Mouse (Mus musculus): ENCODE data around the gene Pcif1. TPM values are rescaled to one million over a fixed set of nuclear protein-coding genes. Genes with fewer than 3 reads are reported as not detected.

Pcif1 gene
- polyA plus RNA-seq, 1 experiment from 2014 or later, result 44.0 TPM

GRCm38 (mm10) chr2:164864593-164864992 is 14.5 kb upstream of the Pcif1 start:
- no peak for TF ChIP-seq CTCF (IDR thresholded peaks at IDR 0.05; ENCODE audit: low read depth)

GRCm38 (mm10) chr2:164866741-164867551 is 12.2 kb upstream of the Pcif1 start:
- ATAC-seq, result peak; percentile 14; the same call in 1 of the 2 replicates
- 44% methylated on average over 16 of the region's 16 CpGs for WGBS
- Histone ChIP-seq H3K36me3 (ENCODE audit: control insufficient read depth, insufficient read depth) (no peaks in the 10 kb centered on the region), H3K4me1 (replicated peaks; ENCODE audit: control insufficient read depth, insufficient read depth, low read length) (no peaks in the 10 kb centered on the region), H3K4me2 (replicated peaks; ENCODE audit: low read depth) (no peak overlapping the region; the same call in 1 of the 2 replicates), H3K27ac (ENCODE audit: low read depth, low read length) (peak overlapping the region; percentile 35), H3K27me3 (replicated peaks; ENCODE audit: control insufficient read depth, insufficient read depth, low read length) (no peaks in the 10 kb centered on the region), H3K4me3 (ENCODE audit: low read depth, low read length) (no peak overlapping the region), H3K9me3 (ENCODE audit: control insufficient read depth) (no peaks in the 10 kb centered on the region), H3K9ac (ENCODE audit: low read depth, low read length) (no peak overlapping the region)
- TF ChIP-seq CTCF (IDR thresholded peaks at IDR 0.05; ENCODE audit: low read depth), result 0 out of 2 replicates have a peak, but pooled peaks have one; percentile 1

More at GRCm38 (mm10) chr2:164864593-164864992, 14.5 kb upstream of the Pcif1 start:
- Histone ChIP-seq H3K27me3 (replicated peaks; ENCODE audit: control insufficient read depth, insufficient read depth, low read length) (no peaks in the 10 kb centered on the region), H3K36me3 (ENCODE audit: control insufficient read depth, insufficient read depth) (no peaks in the 10 kb centered on the region), H3K4me2 (replicated peaks; ENCODE audit: low read depth) (no peak overlapping the region), H3K9ac (ENCODE audit: low read depth, low read length) (no peak overlapping the region), H3K27ac (ENCODE audit: low read depth, low read length) (no peak overlapping the region), H3K4me1 (replicated peaks; ENCODE audit: control insufficient read depth, insufficient read depth, low read length) (no peaks in the 10 kb centered on the region), H3K9me3 (ENCODE audit: control insufficient read depth) (no peaks in the 10 kb centered on the region), H3K4me3 (ENCODE audit: low read depth, low read length) (no peak overlapping the region)
- ATAC-seq, result no peak
- 40% methylated on average over 4 of the region's 4 CpGs for WGBS

- no peak for ATAC-seq
- Histone ChIP-seq H3K36me3 (ENCODE audit: control insufficient read depth, insufficient read depth) (no peaks in the 10 kb centered on the region), H3K27ac (ENCODE audit: low read depth, low read length) (peak overlapping the region; percentile 35; the same call in 1 of the 2 replicates), H3K9ac (ENCODE audit: low read depth, low read length) (no peak overlapping the region), H3K9me3 (ENCODE audit: control insufficient read depth) (no peaks in the 10 kb centered on the region), H3K4me2 (replicated peaks; ENCODE audit: low read depth) (no peak overlapping the region), H3K4me1 (replicated peaks; ENCODE audit: control insufficient read depth, insufficient read depth, low read length) (peaks cover 2% of the 10 kb centered on the region; the same call in 1 of the 2 replicates), H3K27me3 (replicated peaks; ENCODE audit: control insufficient read depth, insufficient read depth, low read length) (no peaks in the 10 kb centered on the region), H3K4me3 (ENCODE audit: low read depth, low read length) (no peak overlapping the region)
- 93% methylated on average over 7 of the region's 7 CpGs for WGBS
- TF ChIP-seq CTCF (IDR thresholded peaks at IDR 0.05; ENCODE audit: low read depth), result peak; percentile 68
These were observed 11.5 kb upstream of the Pcif1 start for GRCm38 (mm10) chr2:164867566-164867965.

- Histone ChIP-seq H3K36me3 (ENCODE audit: control insufficient read depth, insufficient read depth) (no peaks in the 10 kb centered on the region), H3K27me3 (replicated peaks; ENCODE audit: control insufficient read depth, insufficient read depth, low read length) (no peaks in the 10 kb centered on the region), H3K27ac (ENCODE audit: low read depth, low read length) (no peak overlapping the region), H3K4me3 (ENCODE audit: low read depth, low read length) (no peak overlapping the region), H3K4me2 (replicated peaks; ENCODE audit: low read depth) (no peak overlapping the region), H3K9me3 (ENCODE audit: control insufficient read depth) (no peaks in the 10 kb centered on the region), H3K9ac (ENCODE audit: low read depth, low read length) (no peak overlapping the region), H3K4me1 (replicated peaks; ENCODE audit: control insufficient read depth, insufficient read depth, low read length) (peaks cover 3% of the 10 kb centered on the region; the same call in 1 of the 2 replicates)
- TF ChIP-seq CTCF (IDR thresholded peaks at IDR 0.05; ENCODE audit: low read depth), result no peak
- 51% methylated on average over 7 of the region's 7 CpGs for WGBS
- no peak for ATAC-seq
These were observed 10.6 kb upstream of the Pcif1 start for GRCm38 (mm10) chr2:164868491-164868890.

- H3K4me1 ChIP-seq (replicated peaks; ENCODE audit: control insufficient read depth, insufficient read depth, low read length), result peaks cover 3% of the 10 kb centered on the region; the same call in 1 of the 2 replicates
- WGBS, result 48% methylated on average over 6 of the region's 6 CpGs
- peak; percentile 45 for TF ChIP-seq CTCF (IDR thresholded peaks at IDR 0.05; ENCODE audit: low read depth)
- H3K9ac ChIP-seq (ENCODE audit: low read depth, low read length), result no peak overlapping the region
- no peaks in the 10 kb centered on the region for H3K36me3 ChIP-seq (ENCODE audit: control insufficient read depth, insufficient read depth)
- ATAC-seq, result peak; percentile 67
- no peaks in the 10 kb centered on the region for H3K27me3 ChIP-seq (replicated peaks; ENCODE audit: control insufficient read depth, insufficient read depth, low read length)
- H3K4me3 ChIP-seq (ENCODE audit: low read depth, low read length), result no peak overlapping the region
- H3K9me3 ChIP-seq (ENCODE audit: control insufficient read depth), result no peaks in the 10 kb centered on the region
- no peak overlapping the region for H3K27ac ChIP-seq (ENCODE audit: low read depth, low read length)
- no peak overlapping the region for H3K4me2 ChIP-seq (replicated peaks; ENCODE audit: low read depth)
These were observed 7.4 kb upstream of the Pcif1 start for GRCm38 (mm10) chr2:164871602-164872303.

GRCm38 (mm10) chr2:164873621-164874020 is 5.5 kb upstream of the Pcif1 start:
- no peak overlapping the region for H3K9ac ChIP-seq (ENCODE audit: low read depth, low read length)

More at GRCm38 (mm10) chr2:164873621-164874020, 5.5 kb upstream of the Pcif1 start:
- ATAC-seq, result no peak
- H3K27ac ChIP-seq (ENCODE audit: low read depth, low read length), result peak overlapping the region; percentile 46; the same call in 1 of the 2 replicates
- no peak overlapping the region for H3K4me3 ChIP-seq (ENCODE audit: low read depth, low read length)
- no peaks in the 10 kb centered on the region for H3K27me3 ChIP-seq (replicated peaks; ENCODE audit: control insufficient read depth, insufficient read depth, low read length)
- H3K36me3 ChIP-seq (ENCODE audit: control insufficient read depth, insufficient read depth), result no peaks in the 10 kb centered on the region; the same call in 1 of the 2 replicates
- no peaks in the 10 kb centered on the region for H3K9me3 ChIP-seq (ENCODE audit: control insufficient read depth)
- 44% methylated on average over 3 of the region's 3 CpGs for WGBS
- H3K4me1 ChIP-seq (replicated peaks; ENCODE audit: control insufficient read depth, insufficient read depth, low read length), result peaks cover 3% of the 10 kb centered on the region; the same call in 1 of the 2 replicates
- no peak overlapping the region for H3K4me2 ChIP-seq (replicated peaks; ENCODE audit: low read depth)
- no peak for TF ChIP-seq CTCF (IDR thresholded peaks at IDR 0.05; ENCODE audit: low read depth)

Measured in intestine, postnatal 0 days (tissue).